Mouse (Mus musculus): Measurements from ENCODE around the gene Olfr522.

Gene Olfr522

GRCm38 (mm10) chr7:140164664-140165063, at the start of gene Olfr522:
Gene Olfr522 (minus strand): TSS chr7:140164764.
- no peak for DNase-seq (ENCODE audit: low spot score in 2 of 2)

- DNase-seq (ENCODE audit: low spot score in 2 of 2): no peak
These were observed 49.3 kb upstream of the Olfr522 start for GRCm38 (mm10) chr7:140213841-140214240.

- no peak for DNase-seq (ENCODE audit: low spot score in 2 of 2)
These were observed 44.1 kb upstream of the Olfr522 start for GRCm38 (mm10) chr7:140208677-140209076.

- DNase-seq (ENCODE audit: low spot score in 2 of 2): no peak
These were observed 43.6 kb upstream of the Olfr522 start for GRCm38 (mm10) chr7:140208153-140208552.

GRCm38 (mm10) chr7:140206904-140207303, 42.3 kb upstream of the Olfr522 start:
- no peak for DNase-seq (ENCODE audit: low spot score in 2 of 2)

GRCm38 (mm10) chr7:140205864-140206263, 41.3 kb upstream of the Olfr522 start, which contains the start of gene Olfr524:
Gene Olfr524 (minus strand): TSS chr7:140205964.
- DNase-seq (ENCODE audit: low spot score in 2 of 2): no peak

GRCm38 (mm10) chr7:140201090-140201489, 36.5 kb upstream of the Olfr522 start:
- no peak for DNase-seq (ENCODE audit: low spot score in 2 of 2)

GRCm38 (mm10) chr7:140196002-140196401, 31.4 kb upstream of the Olfr522 start:
- DNase-seq (ENCODE audit: low spot score in 2 of 2): no peak

GRCm38 (mm10) chr7:140194031-140194430, 29.5 kb upstream of the Olfr522 start:
- no peak for DNase-seq (ENCODE audit: low spot score in 2 of 2)

- no peak for DNase-seq (ENCODE audit: low spot score in 2 of 2)
These were observed 28.3 kb upstream of the Olfr522 start for GRCm38 (mm10) chr7:140192851-140193250.

GRCm38 (mm10) chr7:140192445-140192844, 27.9 kb upstream of the Olfr522 start:
- DNase-seq (ENCODE audit: low spot score in 2 of 2): no peak

- no peak for DNase-seq (ENCODE audit: low spot score in 2 of 2)
These were observed 25.9 kb upstream of the Olfr522 start for GRCm38 (mm10) chr7:140190435-140190834.

GRCm38 (mm10) chr7:140188391-140189328, 24.1 kb upstream of the Olfr522 start:
- DNase-seq (ENCODE audit: low spot score in 2 of 2): no peak

- no peak for DNase-seq (ENCODE audit: low spot score in 2 of 2)
These were observed 23.3 kb upstream of the Olfr522 start for GRCm38 (mm10) chr7:140187721-140188390.

- DNase-seq (ENCODE audit: low spot score in 2 of 2): no peak
These were observed 22.4 kb upstream of the Olfr522 start for GRCm38 (mm10) chr7:140186646-140187620.

GRCm38 (mm10) chr7:140184206-140184605, 19.6 kb upstream of the Olfr522 start:
- no peak for DNase-seq (ENCODE audit: low spot score in 2 of 2)

- no peak for DNase-seq (ENCODE audit: low spot score in 2 of 2)
These were observed 16.1 kb upstream of the Olfr522 start for GRCm38 (mm10) chr7:140180692-140181091.

GRCm38 (mm10) chr7:140179176-140179575, 14.6 kb upstream of the Olfr522 start:
- no peak for DNase-seq (ENCODE audit: low spot score in 2 of 2)

GRCm38 (mm10) chr7:140172936-140173335, 8.4 kb upstream of the Olfr522 start, which contains the start of gene Olfr523:
Gene Olfr523 (plus strand): TSS chr7:140173217.
- DNase-seq (ENCODE audit: low spot score in 2 of 2): no peak

- no peak for DNase-seq (ENCODE audit: low spot score in 2 of 2)
These were observed 6.3 kb upstream of the Olfr522 start for GRCm38 (mm10) chr7:140170863-140171262.

GRCm38 (mm10) chr7:140169386-140169785, 4.8 kb upstream of the Olfr522 start:
- no peak for DNase-seq (ENCODE audit: low spot score in 2 of 2)
